Mouse (Mus musculus) forebrain, embryonic 11.5 days (tissue): Measurements from ENCODE around the gene Mllt3. TPM values are rescaled to one million over a fixed set of nuclear protein-coding genes. Genes with fewer than 3 reads are reported as not detected.

Experiments used
- ATAC-seq: fragments of 200-750 bp; cut with Nextera tagmentation; replicated peaks from 2 replicates; pipeline ENCODE4 v1.8.0; 2017; ENCODE audit warnings: moderate TSS enrichment; ENCODE audit not compliant: low FRiP score
- DNase-seq: peaks from one replicate; pipeline ENCODE4 v3.0.0-alpha.2; 2017; ENCODE audit warnings: low spot score
- H3K27ac ChIP-seq: fragments of 300-500 bp; sonication (generic); 2 replicates; pipeline ENCODE4 v1.5.1; 2014; ENCODE audit warnings: low read depth, low read length
- H3K27me3 ChIP-seq: fragments of 300-500 bp; sonication (generic); 2 replicates; pipeline ENCODE4 v1.6.1; 2014; ENCODE audit warnings: mild to moderate bottlenecking, low read length, mixed read lengths; ENCODE audit not compliant: control insufficient read depth, insufficient read depth
- H3K36me3 ChIP-seq: fragments of 300-500 bp; sonication (generic); 2 replicates; pipeline ENCODE4 v1.6.1; 2014; ENCODE audit warnings: mild to moderate bottlenecking, low read length, moderate library complexity, mixed read lengths; ENCODE audit not compliant: control insufficient read depth, insufficient read depth
- H3K4me1 ChIP-seq: fragments of 300-500 bp; sonication (generic); replicated peaks from 2 replicates; pipeline ENCODE4 v1.6.1; 2014; ENCODE audit warnings: low read length, mixed read lengths; ENCODE audit not compliant: control insufficient read depth, insufficient read depth
- H3K4me2 ChIP-seq: fragments of 300-500 bp; sonication (generic); 2 replicates; pipeline ENCODE4 v1.6.1; 2014; ENCODE audit warnings: low read depth, mild to moderate bottlenecking, low read length, moderate library complexity, mixed read lengths; ENCODE audit not compliant: severe bottlenecking
- H3K4me3 ChIP-seq: fragments of 300-500 bp; sonication (generic); 2 replicates; pipeline ENCODE4 v1.5.1; 2014; ENCODE audit warnings: low read depth, low read length
- H3K9ac ChIP-seq: fragments of 300-500 bp; sonication (generic); 2 replicates; pipeline ENCODE4 v1.6.1; 2014; ENCODE audit warnings: low read length
- H3K9me3 ChIP-seq: fragments of 300-500 bp; sonication (generic); 2 replicates; pipeline ENCODE4 v1.6.1; 2016; ENCODE audit warnings: low read length, mixed read lengths; ENCODE audit not compliant: control insufficient read depth
- WGBS: fragments of 180-500 bp; shearing (Covaris S2); extraction: QIAGEN DNeasy Blood & Tissue Kit; methylation state at CpG from one replicate; pipeline ENCODE4 v1.1.7; 2014; 5-methylcytosine and 5-hydroxymethylcytosine counted together
- polyA plus RNA-seq: library from polyadenylated mRNA; unstranded; fragments of >200 nt; fragmentation: Nextera tagmentation; extraction: Ambion mirVana; gene quantifications from 2 replicates; pipeline ENCODE4 v1.2.1, GENCODE M21; 2014

The Mllt3 gene
- polyA plus RNA-seq, 1 experiment from 2014 or later: 70.8 TPM

DNA sequence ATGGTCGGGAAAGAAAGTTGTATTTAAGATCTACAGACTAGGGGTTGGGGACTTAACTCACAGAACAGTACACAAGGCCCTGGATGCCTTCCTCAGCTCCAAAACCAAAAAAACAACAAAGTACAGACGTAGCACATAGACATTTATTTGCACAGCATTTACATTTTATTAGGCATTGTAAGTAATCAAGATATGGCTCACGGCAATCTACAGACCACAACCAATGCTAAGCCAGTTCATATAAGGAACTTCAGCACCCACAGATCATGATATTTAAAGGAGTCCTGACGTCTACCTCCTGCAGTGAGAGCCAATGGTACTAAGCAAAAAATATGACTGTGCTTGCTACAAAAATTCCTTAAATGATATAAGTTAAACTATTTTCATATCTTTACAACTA, 13.5 kb downstream of the Mllt3 start:
- Histone ChIP-seq H3K27ac (no peak overlapping the region), H3K4me1 (peaks cover 6% of the 10 kb centered on the region; the same call in 1 of the 2 replicates), H3K36me3 (no peaks in the 10 kb centered on the region), H3K27me3 (no peaks in the 10 kb centered on the region), H3K9ac (no peak overlapping the region), H3K4me2 (no peak overlapping the region), H3K4me3 (no peak overlapping the region), H3K9me3 (no peaks in the 10 kb centered on the region)
- 83% methylated on average over 4 of the region's 4 CpGs for WGBS
- no peak for ATAC-seq
- DNase-seq: no peak

DNA sequence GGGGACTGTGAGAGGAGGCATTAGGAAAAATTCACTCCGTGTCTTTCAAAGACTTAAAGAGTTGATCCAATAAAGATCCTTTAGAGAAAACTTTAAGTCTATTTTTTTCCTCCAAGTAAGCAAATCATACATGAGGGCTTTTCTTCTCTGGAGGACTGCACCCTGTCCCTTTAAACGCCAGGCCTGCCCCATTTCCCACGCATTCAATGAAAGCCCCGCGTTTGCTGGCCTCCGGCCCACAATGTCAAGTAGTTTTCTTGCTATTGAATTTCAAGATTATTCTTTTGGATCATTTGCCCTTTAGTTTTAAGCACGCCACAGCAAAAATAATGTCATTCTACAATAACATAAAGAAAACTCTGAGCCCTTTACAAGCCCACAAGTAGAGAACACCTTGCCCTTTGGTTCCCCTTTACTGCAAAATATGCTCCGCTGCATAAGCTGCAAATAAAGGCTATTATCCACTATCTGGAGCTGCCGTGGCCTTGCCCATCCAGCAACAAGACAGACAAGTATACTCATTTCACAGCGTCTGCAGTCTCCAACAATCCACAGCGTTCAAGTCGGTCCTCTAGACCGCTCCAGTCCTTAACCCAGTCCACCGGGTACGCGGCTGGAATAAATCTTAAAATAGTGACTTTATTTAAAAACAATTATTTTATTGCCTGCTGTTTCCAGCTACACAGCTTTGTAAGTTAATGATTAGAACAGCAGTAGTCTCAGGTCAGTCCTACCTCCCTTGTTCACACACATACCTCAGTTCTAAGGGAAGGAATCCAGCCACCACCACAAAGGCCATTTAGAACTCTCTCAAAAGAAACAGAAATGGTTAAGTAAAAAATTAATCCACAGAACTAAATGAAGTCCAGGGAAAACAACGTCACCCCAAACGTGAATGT, 15.5 kb downstream of the Mllt3 start:
- no peaks in the 10 kb centered on the region for H3K27me3 ChIP-seq
- ATAC-seq (peak; percentile 80), DNase-seq (no peak)
- no peak overlapping the region; the same call in 1 of the 2 replicates for H3K9ac ChIP-seq
- H3K36me3 ChIP-seq: no peaks in the 10 kb centered on the region
- H3K9me3 ChIP-seq: no peaks in the 10 kb centered on the region
- peak overlapping the region; percentile 33; the same call in 1 of the 2 replicates for H3K4me2 ChIP-seq
- peak overlapping the region; percentile 37; the same call in 1 of the 2 replicates for H3K27ac ChIP-seq
- WGBS: 20% methylated on average over 18 of the region's 18 CpGs
- H3K4me3 ChIP-seq: no peak overlapping the region; the same call in 1 of the 2 replicates
- H3K4me1 ChIP-seq: peaks cover 8% of the 10 kb centered on the region; the same call in 1 of the 2 replicates

DNA sequence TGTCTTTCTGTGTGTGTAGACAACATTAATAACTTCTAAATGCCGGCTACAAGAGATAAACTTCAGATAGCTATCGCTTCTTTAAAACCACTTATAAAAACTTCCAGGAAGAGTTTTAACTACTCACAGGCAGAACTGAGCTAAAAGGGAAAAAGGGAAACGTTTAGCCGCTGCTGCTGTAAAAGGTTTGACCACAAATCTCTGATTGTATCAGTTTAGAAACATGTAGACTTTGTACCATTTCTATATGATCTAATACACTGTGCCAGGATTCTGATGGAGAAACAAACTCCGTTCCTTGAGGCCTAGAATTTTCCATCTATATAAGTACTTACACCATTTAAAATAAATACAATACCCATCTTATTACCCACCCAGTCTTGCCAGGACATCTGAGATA, 17.4 kb downstream of the Mllt3 start:
- Histone ChIP-seq H3K4me2 (no peak overlapping the region), H3K36me3 (no peaks in the 10 kb centered on the region), H3K4me1 (peaks cover 15% of the 10 kb centered on the region; the same call in 1 of the 2 replicates), H3K27ac (no peak overlapping the region), H3K27me3 (no peaks in the 10 kb centered on the region), H3K9ac (no peak overlapping the region), H3K4me3 (no peak overlapping the region), H3K9me3 (no peaks in the 10 kb centered on the region)
- WGBS: 90% methylated on average over 5 of the region's 5 CpGs
- DNase-seq (no peak), ATAC-seq (no peak)

DNA sequence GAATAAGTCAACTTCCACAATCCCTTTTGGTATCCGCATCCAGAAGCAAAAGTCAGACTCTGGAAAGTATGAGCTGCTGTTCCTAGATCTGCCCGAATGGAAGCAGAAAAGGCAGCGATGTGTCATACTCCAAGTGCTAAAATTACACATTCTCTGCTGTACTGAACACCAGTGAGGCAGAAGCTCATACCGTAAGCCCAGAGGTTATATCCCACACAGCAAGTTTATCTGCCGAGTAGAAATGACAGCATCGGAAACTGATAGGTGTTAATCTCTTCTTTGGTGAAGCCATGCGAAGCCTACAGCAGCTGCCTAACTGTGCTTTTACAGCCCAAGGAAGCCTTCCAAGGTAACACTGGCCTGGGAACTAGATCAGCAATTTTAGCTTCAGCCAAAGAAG, 17.9 kb downstream of the Mllt3 start:
- Histone ChIP-seq H3K9ac (no peak overlapping the region), H3K4me1 (peaks cover 15% of the 10 kb centered on the region; the same call in 1 of the 2 replicates), H3K36me3 (no peaks in the 10 kb centered on the region), H3K27ac (no peak overlapping the region), H3K9me3 (no peaks in the 10 kb centered on the region), H3K4me3 (no peak overlapping the region), H3K27me3 (no peaks in the 10 kb centered on the region), H3K4me2 (no peak overlapping the region)
- ATAC-seq (no peak), DNase-seq (no peak)
- 70% methylated on average over 7 of the region's 7 CpGs for WGBS

DNA sequence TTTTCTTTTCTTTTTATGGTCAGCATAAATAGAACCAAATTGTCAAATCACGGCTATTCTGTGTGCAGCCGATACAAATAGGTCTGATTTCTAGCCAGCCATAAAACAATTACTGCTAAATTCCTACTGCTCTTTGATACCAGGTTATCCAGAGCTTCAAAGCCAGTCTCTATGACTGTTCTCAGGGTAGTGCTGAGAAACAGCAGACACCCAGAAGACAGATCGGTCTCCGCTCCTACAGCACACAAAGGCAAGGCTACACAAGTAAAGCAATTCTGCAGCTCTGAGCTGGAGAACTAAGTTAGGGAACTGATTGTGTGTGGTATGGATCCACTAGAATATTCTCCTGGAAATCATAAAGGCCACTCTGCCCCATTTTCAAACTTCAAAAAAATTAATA, 20.4 kb downstream of the Mllt3 start:
- no peak overlapping the region for H3K4me2 ChIP-seq
- no peak overlapping the region for H3K27ac ChIP-seq
- H3K4me1 ChIP-seq: peaks cover 15% of the 10 kb centered on the region; the same call in 1 of the 2 replicates
- no peaks in the 10 kb centered on the region for H3K27me3 ChIP-seq
- no peak overlapping the region for H3K9ac ChIP-seq
- no peak overlapping the region for H3K4me3 ChIP-seq
- 45% methylated on average over 4 of the region's 4 CpGs for WGBS
- no peaks in the 10 kb centered on the region for H3K36me3 ChIP-seq
- no peaks in the 10 kb centered on the region for H3K9me3 ChIP-seq
- no peak for DNase-seq
- ATAC-seq: no peak

DNA sequence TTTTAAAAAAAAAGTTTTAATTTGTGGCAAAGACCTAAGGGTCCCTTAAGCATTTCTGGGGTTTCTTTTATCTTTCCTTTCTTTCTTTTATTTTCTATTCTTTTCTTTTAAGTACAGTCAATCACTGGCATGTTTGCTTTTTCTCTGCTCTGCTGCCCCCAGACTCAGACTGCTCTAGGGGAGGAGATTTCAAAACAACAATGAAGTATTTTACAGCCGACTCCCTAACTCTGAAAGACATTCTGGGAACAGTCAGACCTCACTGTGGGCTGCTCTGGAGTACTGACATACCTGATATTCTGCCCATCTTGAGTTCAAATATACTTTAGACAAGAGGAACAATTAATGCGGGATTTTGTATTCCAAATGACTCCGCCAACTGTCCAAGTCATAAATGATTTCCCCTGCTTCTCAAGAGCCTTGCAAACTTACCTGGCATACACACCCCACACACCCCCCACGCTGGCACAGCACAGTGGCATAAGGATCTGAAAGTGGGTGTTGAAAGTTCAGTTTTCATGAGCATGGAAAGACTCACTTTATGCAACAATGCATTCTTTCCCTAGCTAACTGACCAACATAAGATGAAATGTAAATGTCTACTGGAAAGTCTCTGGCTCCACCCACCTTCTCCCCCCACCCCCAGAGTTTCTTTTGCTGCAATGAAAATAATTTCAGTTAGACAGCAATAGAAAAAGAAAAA, 21.1 kb downstream of the Mllt3 start:
- ATAC-seq: no peak
- H3K4me2 ChIP-seq: no peak overlapping the region
- H3K9me3 ChIP-seq: no peaks in the 10 kb centered on the region
- peaks cover 12% of the 10 kb centered on the region; the same call in 1 of the 2 replicates for H3K4me1 ChIP-seq
- no peak overlapping the region for H3K9ac ChIP-seq
- 68% methylated on average over 4 of the region's 4 CpGs for WGBS
- DNase-seq: no peak
- no peak overlapping the region for H3K4me3 ChIP-seq
- H3K27ac ChIP-seq: no peak overlapping the region
- no peaks in the 10 kb centered on the region for H3K36me3 ChIP-seq
- H3K27me3 ChIP-seq: no peaks in the 10 kb centered on the region

DNA sequence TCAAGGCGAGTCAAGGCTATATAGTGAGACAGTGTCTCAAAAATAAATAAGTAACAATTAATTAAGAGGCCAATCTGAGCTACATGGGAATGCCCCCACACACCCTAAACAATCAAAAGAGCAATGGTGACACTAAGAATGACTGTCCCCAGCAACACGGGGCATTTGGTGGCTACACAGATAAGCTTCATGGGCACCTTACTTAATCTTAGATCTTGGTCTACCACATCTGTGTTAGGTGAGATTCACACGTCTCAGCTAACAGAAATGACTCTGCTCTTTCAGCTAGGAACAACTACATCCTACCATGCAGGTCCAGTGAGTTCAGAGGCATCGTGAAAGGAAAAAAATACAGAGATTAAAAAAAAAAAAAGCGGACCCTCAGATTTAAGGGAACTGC, 22.7 kb downstream of the Mllt3 start:
- Histone ChIP-seq H3K9me3 (no peaks in the 10 kb centered on the region), H3K4me3 (no peak overlapping the region), H3K36me3 (no peaks in the 10 kb centered on the region), H3K9ac (no peak overlapping the region), H3K27me3 (no peaks in the 10 kb centered on the region), H3K27ac (no peak overlapping the region), H3K4me1 (peaks cover 10% of the 10 kb centered on the region; the same call in 1 of the 2 replicates), H3K4me2 (no peak overlapping the region)
- WGBS: 91% methylated on average over 5 of the region's 5 CpGs
- no peak for ATAC-seq
- DNase-seq: no peak

DNA sequence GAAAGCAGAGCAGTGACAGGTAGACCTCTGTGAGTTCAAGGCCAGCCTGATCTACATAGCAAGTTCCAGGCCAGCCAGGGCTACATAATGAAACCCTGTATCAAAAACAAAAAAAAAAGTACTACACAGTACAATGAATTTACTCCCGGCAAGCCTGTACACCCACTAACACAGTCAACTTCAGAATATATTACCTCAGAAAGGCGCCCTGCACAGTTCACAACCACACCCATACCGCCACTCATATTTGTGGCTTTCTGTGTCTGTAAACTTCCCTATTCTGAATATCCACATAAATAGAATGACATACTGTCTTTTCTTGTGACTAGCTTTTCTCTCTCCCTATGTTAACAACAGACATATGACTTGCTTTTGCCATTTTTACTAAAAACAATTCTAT, 27.4 kb downstream of the Mllt3 start:
- Histone ChIP-seq H3K4me3 (no peak overlapping the region), H3K9ac (no peak overlapping the region), H3K27ac (no peak overlapping the region), H3K4me1 (no peaks in the 10 kb centered on the region), H3K36me3 (peaks cover 4% of the 10 kb centered on the region; the same call in 1 of the 2 replicates), H3K4me2 (no peak overlapping the region), H3K9me3 (no peaks in the 10 kb centered on the region), H3K27me3 (no peaks in the 10 kb centered on the region)
- no peak for DNase-seq
- ATAC-seq: no peak
- whole genome bisulfite sequencing: 91% methylated on average over 3 of the region's 3 CpGs
